Mouse (Mus musculus): ENCODE measurements at regions not wholly inside any gene's neighbourhood (a gene's known extent, or its start where the extent isn't known, plus 50 kb on each side); places are given as distances from the start of the nearest gene placed in this dataset.

DNA sequence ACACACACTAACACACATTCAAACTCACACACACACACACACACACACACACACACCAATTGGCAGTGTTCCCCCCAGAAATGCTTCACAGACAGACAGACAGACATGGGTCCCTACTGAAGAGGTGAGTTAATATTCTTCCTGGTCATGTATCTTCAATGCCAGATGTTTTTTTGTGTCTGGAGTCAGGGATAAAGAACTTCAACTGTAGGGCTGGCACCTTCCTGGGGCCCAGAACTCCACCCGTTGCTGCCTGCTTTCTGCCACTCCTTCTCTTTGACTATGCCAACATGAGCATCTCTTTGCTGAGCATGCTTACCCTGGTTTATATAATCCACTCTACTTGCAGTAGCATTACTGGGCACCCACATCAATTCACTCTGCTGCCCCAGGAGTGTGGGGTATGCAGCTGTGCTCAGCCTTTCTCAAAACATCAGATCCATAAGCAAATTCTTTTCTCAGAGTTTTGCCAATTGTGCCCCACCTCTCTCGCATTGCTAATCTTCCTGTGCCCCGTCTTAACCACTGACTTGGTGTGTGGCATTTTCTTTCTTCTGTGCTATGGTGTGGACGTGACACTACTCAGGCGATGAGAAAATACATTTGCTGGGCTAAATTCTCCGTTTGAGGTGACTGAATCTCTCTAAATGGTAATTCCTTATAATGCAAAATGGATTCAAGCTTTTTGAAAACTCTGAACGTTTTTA is 60.5 kb upstream of the Bach2 start:
- Histone ChIP-seq H3K4me2 (ENCODE audit: low read depth, low read length, severe bottlenecking) (no peak overlapping the region), H3K27ac (ENCODE audit: low read depth, low read length) (no peak overlapping the region), H3K4me3 (ENCODE audit: low read depth, low read length) (no peak overlapping the region), H3K9ac (ENCODE audit: low read length) (no peak overlapping the region), H3K27me3 (ENCODE audit: control insufficient read depth, insufficient read depth, low read length) (no peaks in the 10 kb centered on the region), H3K36me3 (ENCODE audit: control insufficient read depth, insufficient read depth, low read length) (no peaks in the 10 kb centered on the region), H3K9me3 (ENCODE audit: control insufficient read depth, low read length) (no peaks in the 10 kb centered on the region), H3K4me1 (replicated peaks; ENCODE audit: control insufficient read depth, insufficient read depth, low read length) (peaks cover 4% of the 10 kb centered on the region; the same call in 1 of the 2 replicates)
- DNase-seq (ENCODE audit: low spot score) (no peak), ATAC-seq (replicated peaks; ENCODE audit: low FRiP score) (no peak)
- WGBS, result 86% methylated on average over 7 of the region's 7 CpGs

DNA sequence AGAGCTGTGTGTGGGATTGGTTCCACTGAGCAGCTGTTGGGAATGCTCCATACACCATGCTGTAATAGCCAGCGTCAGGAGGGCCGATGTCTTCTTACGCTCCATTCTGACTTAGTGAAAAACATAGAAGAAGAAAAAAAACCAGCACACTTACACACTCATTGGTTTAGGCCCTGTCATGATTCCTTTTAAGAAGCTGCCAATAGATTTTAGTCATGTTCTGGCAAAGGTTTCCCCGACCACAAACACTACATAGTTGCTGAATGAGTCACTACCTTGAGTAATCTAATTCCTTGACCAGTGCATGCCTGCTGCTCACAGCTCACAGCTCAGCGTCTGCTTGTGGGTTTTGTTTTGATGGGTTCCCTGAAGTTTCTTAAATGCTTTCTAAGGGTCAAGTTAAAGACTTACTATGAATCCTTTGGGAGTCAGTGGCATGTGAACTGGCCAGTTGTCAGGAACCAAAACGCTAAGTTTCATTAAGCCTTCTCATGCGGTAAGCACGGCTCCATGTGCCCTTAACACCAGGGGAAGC is 58.8 kb upstream of the Bach2 start:
- H3K4me2 ChIP-seq (ENCODE audit: low read depth, low read length, severe bottlenecking), result no peak overlapping the region
- no peak overlapping the region for H3K9ac ChIP-seq (ENCODE audit: low read length)
- ATAC-seq (replicated peaks; ENCODE audit: low FRiP score) (no peak), DNase-seq (ENCODE audit: low spot score) (no peak)
- H3K36me3 ChIP-seq (ENCODE audit: control insufficient read depth, insufficient read depth, low read length), result no peaks in the 10 kb centered on the region
- H3K9me3 ChIP-seq (ENCODE audit: control insufficient read depth, low read length), result no peaks in the 10 kb centered on the region
- 56% methylated on average over 8 of the region's 8 CpGs for WGBS
- peaks cover 4% of the 10 kb centered on the region; the same call in 1 of the 2 replicates for H3K4me1 ChIP-seq (replicated peaks; ENCODE audit: control insufficient read depth, insufficient read depth, low read length)
- no peak overlapping the region for H3K4me3 ChIP-seq (ENCODE audit: low read depth, low read length)
- no peaks in the 10 kb centered on the region for H3K27me3 ChIP-seq (ENCODE audit: control insufficient read depth, insufficient read depth, low read length)
- H3K27ac ChIP-seq (ENCODE audit: low read depth, low read length), result no peak overlapping the region

DNA sequence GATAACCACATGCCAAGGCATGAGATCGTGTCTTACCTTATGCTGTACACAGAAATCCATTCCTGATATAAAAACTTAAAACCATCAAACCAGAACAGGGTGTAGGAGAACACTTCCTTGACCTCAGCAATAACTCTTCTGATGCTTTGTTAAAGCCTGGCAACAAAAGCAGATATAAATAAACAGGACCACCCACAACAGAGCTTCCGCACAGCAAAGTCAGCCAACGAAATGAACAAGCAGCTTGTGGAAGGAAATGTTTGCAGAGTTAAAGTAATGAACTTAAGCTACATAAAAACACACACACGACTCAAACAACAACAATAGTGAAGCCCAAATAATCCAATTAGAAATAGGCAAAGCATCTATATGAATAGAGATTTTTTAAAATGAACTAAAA is 54.8 kb upstream of the Bach2 start:
- 86% methylated on average over 4 of the region's 4 CpGs for WGBS
- H3K9me3 ChIP-seq (ENCODE audit: control insufficient read depth, low read length), result no peaks in the 10 kb centered on the region

DNA sequence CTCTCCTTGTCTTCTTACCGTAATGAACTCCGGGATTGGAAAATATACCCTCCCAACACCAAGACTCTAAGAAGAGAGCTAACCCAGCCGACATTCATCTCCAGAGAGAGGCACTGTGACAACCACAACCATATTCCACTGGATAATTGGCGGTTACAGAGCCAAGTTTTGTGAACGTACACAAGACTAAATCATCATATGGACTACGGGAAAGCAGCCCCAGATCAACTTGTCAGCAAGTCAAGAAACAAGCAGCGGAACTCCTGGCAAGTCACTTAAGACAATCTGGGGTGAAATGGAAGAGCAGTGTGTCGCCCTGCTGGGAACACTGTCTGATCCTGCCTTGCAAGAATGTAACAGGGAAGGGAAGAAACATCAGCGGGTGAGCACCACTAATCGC is 52.6 kb upstream of the Bach2 start:
- Histone ChIP-seq H3K27me3 (ENCODE audit: control insufficient read depth, insufficient read depth, low read length) (no peaks in the 10 kb centered on the region), H3K27ac (ENCODE audit: low read depth, low read length) (no peak overlapping the region), H3K4me3 (ENCODE audit: low read depth, low read length) (no peak overlapping the region), H3K9ac (ENCODE audit: low read length) (no peak overlapping the region), H3K36me3 (ENCODE audit: control insufficient read depth, insufficient read depth, low read length) (no peaks in the 10 kb centered on the region), H3K9me3 (ENCODE audit: control insufficient read depth, low read length) (no peaks in the 10 kb centered on the region), H3K4me2 (ENCODE audit: low read depth, low read length, severe bottlenecking) (no peak overlapping the region), H3K4me1 (replicated peaks; ENCODE audit: control insufficient read depth, insufficient read depth, low read length) (peaks cover 3% of the 10 kb centered on the region; the same call in 1 of the 2 replicates)
- ATAC-seq (replicated peaks; ENCODE audit: low FRiP score) (no peak), DNase-seq (ENCODE audit: low spot score) (no peak)
- WGBS, result 82% methylated on average over 10 of the region's 10 CpGs

More for the DNA sequence above, 54.8 kb upstream of the Bach2 start:
- Histone ChIP-seq H3K4me3 (ENCODE audit: low read depth, low read length) (no peak overlapping the region), H3K36me3 (ENCODE audit: control insufficient read depth, insufficient read depth, low read length) (no peaks in the 10 kb centered on the region), H3K27ac (ENCODE audit: low read depth, low read length) (no peak overlapping the region), H3K9ac (ENCODE audit: low read length) (no peak overlapping the region), H3K27me3 (ENCODE audit: control insufficient read depth, insufficient read depth, low read length) (no peaks in the 10 kb centered on the region), H3K4me2 (ENCODE audit: low read depth, low read length, severe bottlenecking) (no peak overlapping the region), H3K4me1 (replicated peaks; ENCODE audit: control insufficient read depth, insufficient read depth, low read length) (peaks cover 3% of the 10 kb centered on the region)
- ATAC-seq (replicated peaks; ENCODE audit: low FRiP score) (no peak), DNase-seq (ENCODE audit: low spot score) (no peak)

GRCm38 (mm10) chr4:32187154-32187553 is 51.5 kb upstream of the Bach2 start:
- 41% methylated on average over 4 of the region's 4 CpGs for WGBS
- H3K27ac ChIP-seq (ENCODE audit: low read depth, low read length), result no peak overlapping the region
- no peak for DNase-seq (ENCODE audit: low spot score)

DNA sequence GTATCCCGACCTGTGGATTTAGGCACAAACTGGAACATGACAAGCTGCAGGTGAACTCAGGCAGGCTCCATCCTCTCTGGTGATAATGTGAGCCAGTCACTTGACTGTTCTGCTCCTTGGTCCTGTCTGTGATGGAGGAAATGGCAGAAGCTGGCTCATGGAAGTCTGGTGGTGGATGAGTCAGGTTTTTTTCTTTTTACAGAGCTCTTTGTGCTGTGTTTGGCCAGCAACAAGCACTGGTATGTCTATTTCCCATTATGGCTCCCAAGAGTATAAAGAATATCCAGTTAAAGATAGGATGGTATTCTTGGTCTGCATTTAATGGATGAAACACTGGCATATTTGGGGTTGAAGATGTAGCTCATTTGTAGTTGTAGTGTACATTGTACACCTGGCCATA is 50.5 kb upstream of the Bach2 start:
- H3K27me3 ChIP-seq (ENCODE audit: control insufficient read depth, insufficient read depth, low read length), result no peaks in the 10 kb centered on the region
- ATAC-seq (replicated peaks; ENCODE audit: low FRiP score) (no peak), DNase-seq (ENCODE audit: low spot score) (no peak)
- H3K9ac ChIP-seq (ENCODE audit: low read length), result no peak overlapping the region
- H3K4me2 ChIP-seq (ENCODE audit: low read depth, low read length, severe bottlenecking), result no peak overlapping the region
- H3K4me3 ChIP-seq (ENCODE audit: low read depth, low read length), result no peak overlapping the region
- WGBS, result 88% methylated on average over 1 of the region's 1 CpGs
- no peaks in the 10 kb centered on the region for H3K9me3 ChIP-seq (ENCODE audit: control insufficient read depth, low read length)
- peak overlapping the region; percentile 7; the same call in 1 of the 2 replicates for H3K27ac ChIP-seq (ENCODE audit: low read depth, low read length)
- no peaks in the 10 kb centered on the region for H3K36me3 ChIP-seq (ENCODE audit: control insufficient read depth, insufficient read depth, low read length)
- peaks cover 3% of the 10 kb centered on the region; the same call in 1 of the 2 replicates for H3K4me1 ChIP-seq (replicated peaks; ENCODE audit: control insufficient read depth, insufficient read depth, low read length)

More at GRCm38 (mm10) chr4:32187154-32187553, 51.5 kb upstream of the Bach2 start:
- H3K4me2 ChIP-seq (ENCODE audit: low read depth, low read length, severe bottlenecking), result no peak overlapping the region
- ATAC-seq (replicated peaks; ENCODE audit: low FRiP score), result no peak
- no peaks in the 10 kb centered on the region for H3K36me3 ChIP-seq (ENCODE audit: control insufficient read depth, insufficient read depth, low read length)
- H3K9me3 ChIP-seq (ENCODE audit: control insufficient read depth, low read length), result no peaks in the 10 kb centered on the region
- H3K9ac ChIP-seq (ENCODE audit: low read length), result no peak overlapping the region
- H3K4me3 ChIP-seq (ENCODE audit: low read depth, low read length), result no peak overlapping the region
- H3K4me1 ChIP-seq (replicated peaks; ENCODE audit: control insufficient read depth, insufficient read depth, low read length), result peaks cover 3% of the 10 kb centered on the region; the same call in 1 of the 2 replicates
- H3K27me3 ChIP-seq (ENCODE audit: control insufficient read depth, insufficient read depth, low read length), result no peaks in the 10 kb centered on the region

- H3K27ac ChIP-seq (ENCODE audit: low read depth, low read length), result no peak overlapping the region; the same call in 1 of the 2 replicates
- ATAC-seq (replicated peaks; ENCODE audit: low FRiP score), result peak; percentile 69
These were observed 49.7 kb upstream of the Bach2 start for GRCm38 (mm10) chr4:32188752-32189415.

More at GRCm38 (mm10) chr4:32188752-32189415, 49.7 kb upstream of the Bach2 start:
- Histone ChIP-seq H3K4me2 (ENCODE audit: low read depth, low read length, severe bottlenecking) (no peak overlapping the region), H3K9me3 (ENCODE audit: control insufficient read depth, low read length) (no peaks in the 10 kb centered on the region), H3K9ac (ENCODE audit: low read length) (no peak overlapping the region), H3K27me3 (ENCODE audit: control insufficient read depth, insufficient read depth, low read length) (no peaks in the 10 kb centered on the region), H3K36me3 (ENCODE audit: control insufficient read depth, insufficient read depth, low read length) (no peaks in the 10 kb centered on the region), H3K4me3 (ENCODE audit: low read depth, low read length) (no peak overlapping the region), H3K4me1 (replicated peaks; ENCODE audit: control insufficient read depth, insufficient read depth, low read length) (peaks cover 3% of the 10 kb centered on the region; the same call in 1 of the 2 replicates)
- WGBS, result 42% methylated on average over 8 of the region's 8 CpGs
- DNase-seq (ENCODE audit: low spot score), result no peak
